Mouse (Mus musculus): ENCODE data around the gene Dnajc13.

Gene Dnajc13

GRCm38 (mm10) chr9:104188704-104189103 is 74.0 kb downstream of the Dnajc13 start:
- DNase-seq (ENCODE audit: extremely low read depth, low read depth, low spot score) = no peak

GRCm38 (mm10) chr9:104187028-104187427 is 75.7 kb downstream of the Dnajc13 start:
- DNase-seq (ENCODE audit: extremely low read depth, low read depth, low spot score) = no peak

- no peak for DNase-seq (ENCODE audit: extremely low read depth, low read depth, low spot score)
Observed at GRCm38 (mm10) chr9:104183181-104183580, 79.5 kb downstream of the Dnajc13 start.

GRCm38 (mm10) chr9:104182328-104182727 is 80.4 kb downstream of the Dnajc13 start:
- no peak for DNase-seq (ENCODE audit: extremely low read depth, low read depth, low spot score)

- DNase-seq (ENCODE audit: extremely low read depth, low read depth, low spot score) = no peak
Observed at GRCm38 (mm10) chr9:104181626-104182025, 81.1 kb downstream of the Dnajc13 start.

- no peak for DNase-seq (ENCODE audit: extremely low read depth, low read depth, low spot score)
Observed at GRCm38 (mm10) chr9:104180046-104180445, 82.7 kb downstream of the Dnajc13 start.

GRCm38 (mm10) chr9:104172342-104172741 is 90.4 kb downstream of the Dnajc13 start:
- DNase-seq (ENCODE audit: extremely low read depth, low read depth, low spot score) = no peak

GRCm38 (mm10) chr9:104171651-104172050 is 91.1 kb downstream of the Dnajc13 start:
- DNase-seq (ENCODE audit: extremely low read depth, low read depth, low spot score) = no peak

- no peak for DNase-seq (ENCODE audit: extremely low read depth, low read depth, low spot score)
Observed at GRCm38 (mm10) chr9:104169986-104170385, 92.7 kb downstream of the Dnajc13 start.

- DNase-seq (ENCODE audit: extremely low read depth, low read depth, low spot score) = no peak
Observed at GRCm38 (mm10) chr9:104165926-104166325, 96.8 kb downstream of the Dnajc13 start.

- no peak for DNase-seq (ENCODE audit: extremely low read depth, low read depth, low spot score)
Observed at GRCm38 (mm10) chr9:104164194-104164593, 98.5 kb downstream of the Dnajc13 start.

GRCm38 (mm10) chr9:104161117-104161516 is 101.6 kb downstream of the Dnajc13 start:
- no peak for DNase-seq (ENCODE audit: extremely low read depth, low read depth, low spot score)

GRCm38 (mm10) chr9:104157291-104157690 is 105.4 kb downstream of the Dnajc13 start:
- DNase-seq (ENCODE audit: extremely low read depth, low read depth, low spot score) = no peak

GRCm38 (mm10) chr9:104156506-104156905 is 106.2 kb downstream of the Dnajc13 start:
- DNase-seq (ENCODE audit: extremely low read depth, low read depth, low spot score) = no peak

GRCm38 (mm10) chr9:104155100-104155715 is 107.5 kb downstream of the Dnajc13 start:
- peak; percentile 84 for DNase-seq (ENCODE audit: extremely low read depth, low read depth, low spot score)

- DNase-seq (ENCODE audit: extremely low read depth, low read depth, low spot score) = peak; percentile 62
Observed at GRCm38 (mm10) chr9:104152121-104152520, 110.6 kb downstream of the Dnajc13 start.

GRCm38 (mm10) chr9:104148969-104149368 is 113.8 kb downstream of the Dnajc13 start:
- peak; percentile 76 for DNase-seq (ENCODE audit: extremely low read depth, low read depth, low spot score)

- DNase-seq (ENCODE audit: extremely low read depth, low read depth, low spot score) = no peak
Observed at GRCm38 (mm10) chr9:104146683-104147082, 116.0 kb downstream of the Dnajc13 start.

- DNase-seq (ENCODE audit: extremely low read depth, low read depth, low spot score) = no peak
Observed at GRCm38 (mm10) chr9:104144314-104144996, 118.3 kb downstream of the Dnajc13 start.

- DNase-seq (ENCODE audit: extremely low read depth, low read depth, low spot score) = no peak
Observed at GRCm38 (mm10) chr9:104142805-104143204, 119.9 kb downstream of the Dnajc13 start.

GRCm38 (mm10) chr9:104140351-104140750 is 122.4 kb downstream of the Dnajc13 start:
- DNase-seq (ENCODE audit: extremely low read depth, low read depth, low spot score) = no peak

- peak; percentile 54 for DNase-seq (ENCODE audit: extremely low read depth, low read depth, low spot score)
Observed at GRCm38 (mm10) chr9:104130141-104130755, 132.5 kb downstream of the Dnajc13 start.
